Mouse (Mus musculus) left cerebral cortex, adult 2 months (tissue): Measurements from ENCODE around the gene Tmem269. TPM values are rescaled to one million over a fixed set of nuclear protein-coding genes. Genes with fewer than 3 reads are reported as not detected.
A peak's percentile ranks its signal among the peaks of the same experiment; 100 is the strongest.

Source experiments
- DNase-seq, 2 experiments: peaks; one replicate each; pipeline ENCODE4 v3.0.0; 2021 to 2022; ENCODE audit warnings: low spot score in 2 of 2, mixed read lengths in 1 of 2; ENCODE audit errors: extremely low spot score in 1 of 2
- H3K27ac ChIP-seq: fragments of 200-600 bp; 2 replicates; pipeline ENCODE4 v1.8.1; 2022
- H3K4me3 ChIP-seq: fragments of 200-600 bp; 2 replicates; pipeline ENCODE4 v1.8.1; 2022
- CTCF ChIP-seq: fragments of 200-600 bp; IDR thresholded peaks from 2 replicates; pipeline ENCODE4 v1.8.1; 2022; ENCODE audit warnings: antibody characterized with exemption, mild to moderate bottlenecking, moderate library complexity
- intact Hi-C: fragments of 180-260 bp; cut with DNase I; formaldehyde crosslinking; loops from one replicate; pipeline ENCODE4 v1.15.1; 2025
- total RNA-seq, 2 experiments: library from RNA; stranded (reverse); gene quantifications; 2 replicates each; pipeline ENCODE4 v1.2.3; 2021

The Tmem269 gene
- total RNA-seq, 2 experiments from 2014 or later: 0.44 to 0.57 TPM

DNA sequence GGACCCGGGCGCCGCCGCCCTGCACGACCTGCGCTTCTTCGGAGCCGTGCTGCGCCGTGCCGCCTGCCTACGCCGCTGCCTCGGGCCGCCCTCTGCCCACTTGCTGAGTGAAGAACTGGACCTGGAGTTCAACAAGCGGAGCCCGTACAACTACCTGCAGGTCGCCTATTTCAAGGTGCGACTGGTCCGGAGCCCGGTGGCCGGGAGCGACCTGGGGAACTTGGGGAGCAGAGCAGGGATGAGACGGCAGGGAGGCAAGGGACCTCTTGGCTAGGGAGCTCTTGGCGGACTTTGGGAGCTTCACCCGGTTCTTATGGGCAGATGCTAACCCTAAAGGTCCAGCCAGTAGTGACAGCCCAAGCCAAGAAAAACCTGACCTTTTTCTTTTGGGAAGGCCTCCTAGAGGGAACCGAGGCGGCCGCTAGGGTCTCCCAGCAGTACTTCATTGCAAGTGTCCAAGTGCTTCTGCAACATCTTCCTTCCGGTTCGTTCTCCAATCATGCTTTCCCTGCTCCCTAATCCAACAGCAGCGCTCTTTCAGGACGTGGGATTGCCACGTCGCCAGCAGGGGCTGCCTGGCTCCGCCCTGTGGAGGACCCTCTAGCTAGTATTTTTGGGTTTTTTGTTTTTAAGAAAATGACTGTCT, 15.4 kb upstream of the Tmem269 start:
- peak overlapping the region; percentile 76 for H3K4me3 ChIP-seq
- peak; percentile 38 to 51 for DNase-seq
- H3K27ac ChIP-seq: peak overlapping the region; percentile 70
- TF ChIP-seq CTCF: peak; percentile 35
- intact Hi-C loops: no loop called here

DNA sequence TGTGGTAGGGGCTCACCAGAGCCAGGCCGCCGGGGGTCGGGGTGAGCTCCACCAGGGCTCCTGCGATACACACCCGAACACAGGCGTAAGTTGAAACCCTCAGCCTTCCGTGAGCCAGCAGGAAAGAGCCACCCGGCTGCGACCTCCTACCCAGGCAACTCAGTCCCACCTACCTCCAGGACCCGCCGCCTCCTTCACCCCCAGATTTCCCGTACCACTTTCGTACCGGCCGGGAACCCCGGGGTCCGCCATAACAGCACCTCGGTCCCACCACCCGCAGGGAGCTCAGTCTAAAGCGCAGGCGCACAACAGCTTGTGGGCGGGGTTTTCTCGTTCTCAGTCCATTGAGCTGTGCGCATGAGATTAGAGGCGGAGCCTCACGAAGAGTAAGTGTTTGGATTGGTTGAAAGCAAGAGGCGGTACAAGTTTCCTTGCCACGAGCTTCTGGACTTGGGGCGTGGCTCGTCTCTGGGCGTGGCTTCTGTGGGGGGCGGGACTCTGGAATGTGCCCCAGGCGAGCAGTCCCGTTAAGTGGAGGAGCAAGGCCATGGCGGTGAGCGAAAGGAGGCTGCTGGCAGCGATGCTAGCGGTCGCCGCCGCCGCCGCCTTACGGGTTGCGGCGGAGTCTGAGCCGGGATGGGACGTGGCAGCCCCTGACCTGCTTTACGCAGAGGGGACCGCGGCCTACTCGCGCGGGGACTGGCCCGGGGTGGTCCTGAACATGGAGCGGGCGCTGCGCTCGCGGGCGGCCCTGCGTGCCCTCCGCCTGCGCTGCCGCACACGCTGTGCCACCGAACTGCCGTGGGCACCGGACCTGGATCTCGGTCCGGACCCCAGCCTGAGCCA, 14.6 kb upstream of the Tmem269 start, which contains the start of the genes AU022252 and P3h1:
Gene AU022252 (minus strand): TSS at position 303 of the 846 bp plus-strand sequence.
Gene P3h1 (plus strand): TSS at position 506 of the 846 bp plus-strand sequence.
- intact Hi-C loops: no loop called here
- peak; percentile 96 to 97 for DNase-seq
- Histone ChIP-seq H3K27ac (peak within 1 kb of the TSS; percentile 70), H3K4me3 (peak within 1 kb of the TSS; percentile 76)
- TF ChIP-seq CTCF: no peak

DNA sequence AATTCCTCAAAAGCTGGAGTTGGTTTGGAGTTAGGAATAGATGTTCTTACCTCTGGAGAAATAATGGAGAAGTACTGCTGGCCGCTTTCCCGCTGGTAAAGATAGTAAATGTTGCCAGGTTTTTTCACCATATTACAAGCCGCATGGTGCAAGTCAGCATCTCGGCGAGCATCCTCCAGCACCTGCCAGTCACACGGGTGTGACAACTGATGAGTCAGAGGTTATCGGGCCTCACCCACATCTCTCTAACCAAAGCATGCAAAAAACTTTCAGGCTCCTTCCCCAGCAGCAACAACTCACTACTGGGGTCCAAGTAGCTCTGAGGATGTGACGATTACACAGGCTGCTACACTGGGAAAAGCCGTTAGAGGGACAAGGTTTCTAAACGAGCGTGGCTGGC, 8.7 kb upstream of the Tmem269 start:
- Histone ChIP-seq H3K4me3 (no peak overlapping the region), H3K27ac (no peak overlapping the region)
- no peak for TF ChIP-seq CTCF
- no peak for DNase-seq
- intact Hi-C loops: no loop called here

DNA sequence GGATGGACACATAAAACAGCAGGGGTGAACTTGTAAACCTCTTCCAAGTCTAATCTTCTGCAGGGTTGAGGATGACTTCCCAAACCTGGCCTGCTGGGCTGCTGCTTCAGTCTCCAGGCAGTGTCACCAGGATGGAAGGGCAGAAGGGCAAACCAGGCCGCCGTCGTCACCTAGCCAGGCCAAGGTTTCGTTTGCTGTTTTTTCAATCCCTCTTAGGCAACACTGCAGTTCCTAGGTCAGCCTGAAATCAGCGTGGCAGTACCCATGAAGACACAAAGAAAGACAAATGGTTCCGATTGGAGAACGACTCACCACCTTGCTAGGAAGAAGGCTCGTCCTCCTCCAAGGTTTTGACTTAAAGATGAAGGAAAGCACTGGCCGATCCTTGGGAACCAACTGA, 7.7 kb upstream of the Tmem269 start:
- no peak overlapping the region for H3K27ac ChIP-seq
- H3K4me3 ChIP-seq: no peak overlapping the region
- DNase-seq: no peak
- no peak for TF ChIP-seq CTCF
- intact Hi-C loops: no loop called here

DNA sequence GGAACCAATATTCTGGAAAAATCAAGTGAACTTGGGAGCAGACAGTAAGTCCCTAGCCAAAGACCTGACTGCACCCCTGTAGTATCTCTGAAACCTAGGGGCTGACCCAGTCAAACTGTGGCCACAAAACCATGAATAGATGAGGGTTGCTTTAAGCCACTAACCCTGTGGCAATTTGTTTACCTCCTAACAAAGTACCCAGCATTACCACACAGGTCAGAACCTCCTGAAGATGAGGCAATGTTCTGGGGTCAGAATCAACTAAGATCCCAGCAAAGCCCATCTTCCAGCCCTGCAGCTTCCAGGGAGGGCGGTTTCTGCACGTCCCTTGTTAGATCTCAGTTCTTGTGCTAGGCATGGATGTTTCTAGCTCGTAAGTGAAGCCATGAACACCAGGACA, 6.5 kb upstream of the Tmem269 start:
- intact Hi-C loops: no loop called here
- Histone ChIP-seq H3K4me3 (no peak overlapping the region), H3K27ac (no peak overlapping the region)
- DNase-seq: no peak
- no peak for TF ChIP-seq CTCF

DNA sequence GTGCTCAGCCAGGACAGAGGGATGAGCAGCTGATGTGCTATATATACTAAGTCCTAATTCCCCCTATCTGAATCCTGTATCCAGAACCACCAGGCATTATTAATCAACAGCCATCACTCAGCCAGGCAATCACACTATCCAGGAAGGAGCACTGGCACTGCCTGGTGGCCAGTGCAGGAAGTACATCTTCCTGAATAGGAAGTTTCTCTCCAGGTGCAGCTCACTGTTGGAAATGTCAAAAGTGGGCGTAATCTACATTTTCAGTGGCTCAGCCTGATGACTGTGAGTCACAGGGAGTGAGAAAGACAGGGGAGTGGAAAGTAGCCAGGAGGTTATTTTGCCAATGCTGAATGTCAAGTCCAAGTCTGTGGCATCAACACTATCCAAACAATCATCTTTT, 5.7 kb upstream of the Tmem269 start:
- intact Hi-C loops: no loop called here
- DNase-seq: peak in 1 of 2 experiments; percentile 40
- peak; percentile 67 for TF ChIP-seq CTCF
- H3K4me3 ChIP-seq: no peak overlapping the region
- H3K27ac ChIP-seq: no peak overlapping the region

DNA sequence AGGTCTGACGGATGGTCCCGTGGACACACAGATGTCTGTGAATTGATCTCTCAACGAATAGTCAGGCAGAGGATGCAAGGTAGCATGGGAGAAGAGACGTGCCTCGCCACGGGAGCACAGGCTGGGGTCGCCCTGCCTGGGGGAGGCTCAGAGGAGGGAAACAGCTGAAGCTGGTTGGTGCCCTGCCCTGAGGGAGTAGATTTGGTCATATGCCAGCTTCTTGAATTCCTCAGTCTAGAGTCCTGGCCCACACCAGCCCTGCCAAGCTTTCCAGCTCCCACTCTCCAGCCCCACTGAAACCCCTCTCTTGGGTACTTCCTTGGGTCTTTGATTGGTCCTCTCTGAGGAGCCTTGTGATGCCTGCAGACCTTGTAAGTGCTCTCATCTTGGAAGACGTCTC, 1.4 kb downstream of the Tmem269 start:
- no peak for TF ChIP-seq CTCF
- H3K27ac ChIP-seq: no peak overlapping the region
- H3K4me3 ChIP-seq: no peak overlapping the region
- intact Hi-C loops: no loop called here
- no peak for DNase-seq

DNA sequence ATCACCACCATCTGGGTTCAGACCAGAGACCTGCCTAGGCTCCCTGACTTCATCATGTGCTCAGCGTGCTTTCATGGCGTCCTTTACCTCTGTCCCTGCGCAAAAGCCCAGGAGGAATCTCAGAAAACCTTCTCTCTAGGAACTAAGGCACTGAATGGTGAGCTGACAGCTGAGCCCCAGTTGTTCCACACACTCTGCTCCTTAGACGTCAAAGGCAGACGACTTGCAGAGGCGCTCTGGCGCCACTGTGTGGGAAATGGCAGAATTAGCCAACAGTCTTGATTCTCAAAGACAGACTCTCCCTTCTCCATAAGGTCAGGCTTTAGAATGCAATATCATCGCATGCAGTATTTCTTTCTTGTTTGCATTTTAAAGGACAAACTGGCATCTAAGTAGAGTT, 13.3 kb downstream of the Tmem269 start:
- DNase-seq: peak; percentile 45 to 64
- Histone ChIP-seq H3K4me3 (no peak overlapping the region), H3K27ac (no peak overlapping the region)
- TF ChIP-seq CTCF: peak; percentile 88
- intact Hi-C loops: loop anchor here (1.0 kb wide), 2 partner anchors 30 to 199 kb away; partner anchors contain the start of gene Zfp691

DNA sequence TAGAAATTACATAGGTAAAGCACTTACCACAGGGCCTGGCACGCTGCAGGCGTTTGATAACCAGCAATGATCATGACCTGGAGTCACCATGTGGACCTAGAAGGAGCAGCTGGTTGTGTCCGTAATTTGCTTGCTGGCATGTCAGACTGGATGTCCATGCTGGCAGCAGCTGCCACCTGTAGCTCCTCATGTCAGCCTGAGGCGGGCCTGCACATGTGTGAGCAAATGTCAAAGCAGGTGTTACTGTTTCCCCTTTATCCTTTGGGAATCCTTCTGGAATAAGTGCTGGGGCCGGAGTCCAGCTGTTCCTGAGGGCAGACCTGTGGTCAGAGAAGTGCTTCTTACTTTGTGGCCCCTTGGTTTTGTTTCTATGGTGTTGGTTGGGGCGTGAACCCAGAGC, 19.9 kb downstream of the Tmem269 start:
- no peak for DNase-seq
- intact Hi-C loops: loop anchor here (10.0 kb wide), 1 partner anchor 553 kb away; no protein-coding TSS in a partner anchor
- Histone ChIP-seq H3K27ac (no peak overlapping the region), H3K4me3 (no peak overlapping the region)
- no peak for TF ChIP-seq CTCF

DNA sequence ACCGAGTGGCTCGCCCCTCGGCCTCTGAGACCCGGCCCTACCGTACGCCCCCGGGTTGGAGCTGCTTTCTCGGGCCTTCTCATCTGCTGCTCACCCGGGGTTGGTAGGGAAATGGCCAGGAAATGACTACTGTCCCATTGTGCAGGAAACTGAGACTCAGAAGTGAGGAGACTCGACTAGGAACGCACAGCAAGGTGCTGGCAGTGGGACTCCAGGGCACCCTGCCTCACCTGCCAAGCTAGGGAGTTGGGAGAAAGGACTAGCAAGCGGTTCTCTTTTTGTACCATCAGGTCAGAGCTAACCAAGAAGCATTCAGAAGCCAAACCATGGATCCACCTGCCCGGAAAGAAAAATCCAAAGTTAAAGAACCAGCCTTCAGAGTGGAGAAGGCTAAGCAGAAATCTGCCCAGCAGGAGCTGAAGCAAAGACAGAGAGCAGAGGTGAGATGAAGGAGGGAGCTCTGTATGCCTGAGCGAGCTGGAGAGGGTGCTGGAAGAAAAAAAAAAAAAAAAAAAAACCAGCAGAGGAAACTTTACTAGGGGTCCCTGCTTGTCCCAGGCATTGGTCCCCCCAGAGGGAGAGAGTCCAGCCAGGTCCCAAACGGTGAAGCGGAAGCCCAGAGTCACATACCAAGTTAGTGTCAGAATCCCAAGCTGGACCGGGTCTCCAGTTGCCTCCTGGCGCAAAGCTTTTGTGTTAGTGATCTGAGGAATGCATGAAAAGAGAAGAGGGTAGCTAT, 22.3 kb downstream of the Tmem269 start:
- TF ChIP-seq CTCF: no peak
- peak overlapping the region; percentile 70 for H3K27ac ChIP-seq
- intact Hi-C loops: loop anchor here (10.0 kb wide), 1 partner anchor 551 kb away; no protein-coding TSS in a partner anchor
- no peak for DNase-seq
- H3K4me3 ChIP-seq: peak overlapping the region; percentile 85

DNA sequence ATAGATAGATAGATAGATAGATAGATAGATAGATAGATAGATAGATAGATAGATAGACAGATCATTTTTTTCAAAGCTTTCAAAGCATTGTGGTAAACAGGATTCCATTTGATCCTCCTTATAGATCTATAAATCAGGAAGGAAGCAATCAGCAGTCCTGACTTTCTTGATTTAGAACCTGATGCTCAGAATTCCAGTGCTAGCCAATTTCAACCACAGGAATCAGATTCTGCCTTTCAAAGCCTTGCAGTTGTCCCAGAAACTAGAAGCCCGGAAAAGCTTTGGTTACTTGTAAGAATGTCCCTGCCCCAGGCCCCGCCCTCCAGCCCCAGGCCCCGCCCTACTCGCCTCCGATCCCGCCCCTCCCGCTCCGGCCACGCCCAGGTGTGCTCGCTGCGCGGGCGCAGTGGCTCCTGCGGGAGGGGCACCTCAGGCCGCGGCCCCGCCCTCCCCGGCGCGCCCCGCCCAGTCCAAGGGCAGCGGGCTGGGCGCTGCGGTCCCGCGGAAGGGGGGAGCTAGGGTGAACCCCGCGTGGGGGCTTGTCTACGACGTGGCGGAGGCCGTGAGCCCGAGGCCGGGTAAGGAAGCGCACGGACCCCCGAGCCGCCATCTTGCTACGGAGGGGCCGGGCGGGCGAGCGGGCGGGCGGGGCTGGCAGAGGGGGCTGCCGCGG, 23.0 kb downstream of the Tmem269 start, which contains the start of gene Svbp:
Gene Svbp (plus strand): TSS at position 398 of the 673 bp plus-strand sequence.
- intact Hi-C loops: loop anchor here (10.0 kb wide), 1 partner anchor 550 kb away; no protein-coding TSS in a partner anchor
- peak; percentile 84 for DNase-seq
- no peak for TF ChIP-seq CTCF
- Histone ChIP-seq H3K4me3 (peak within 1 kb of the TSS; percentile 85), H3K27ac (peak within 1 kb of the TSS; percentile 70)
